Mouse (Mus musculus) liver, embryonic 11.5 days (tissue): ENCODE measurements around the gene Slmap. TPM values are rescaled to one million over a fixed set of nuclear protein-coding genes. Genes with fewer than 3 reads are reported as not detected.

Source experiments
- ATAC-seq: fragments of 200-750 bp; cut with Nextera tagmentation; replicated peaks from 2 replicates; pipeline ENCODE4 v1.8.0; 2017; ENCODE audit warnings: moderate number of reproducible peaks, mild to moderate bottlenecking, moderate TSS enrichment, moderate library complexity; ENCODE audit not compliant: low FRiP score
- DNase-seq: peaks from one replicate; pipeline ENCODE4 v3.0.0-alpha.2; 2017; ENCODE audit warnings: low spot score
- H3K27ac ChIP-seq: fragments of 300-500 bp; sonication (generic); 2 replicates; pipeline ENCODE4 v1.5.1; 2014; ENCODE audit warnings: mild to moderate bottlenecking, low read depth, low read length, control low read depth
- H3K27me3 ChIP-seq: fragments of 300-500 bp; sonication (generic); replicated peaks from 2 replicates; pipeline ENCODE4 v1.6.1; 2014; ENCODE audit warnings: low read length, mixed read lengths; ENCODE audit not compliant: control insufficient read depth, insufficient read depth
- H3K36me3 ChIP-seq: fragments of 300-500 bp; sonication (generic); 2 replicates; pipeline ENCODE4 v1.6.1; 2014; ENCODE audit warnings: mild to moderate bottlenecking, low read length, moderate library complexity, mixed read lengths; ENCODE audit not compliant: control insufficient read depth, insufficient read depth
- H3K4me1 ChIP-seq: fragments of 300-500 bp; sonication (generic); replicated peaks from 2 replicates; pipeline ENCODE4 v1.6.1; 2014; ENCODE audit warnings: low read length, mixed read lengths; ENCODE audit not compliant: control insufficient read depth, insufficient read depth
- H3K4me2 ChIP-seq: fragments of 300-500 bp; sonication (generic); 2 replicates; pipeline ENCODE4 v1.6.1; 2014; ENCODE audit warnings: mild to moderate bottlenecking, control low read depth, moderate library complexity
- H3K4me3 ChIP-seq: fragments of 300-500 bp; sonication (generic); 2 replicates; pipeline ENCODE4 v1.5.1; 2014; ENCODE audit warnings: low read depth, low read length, control low read depth
- H3K9ac ChIP-seq: fragments of 300-500 bp; sonication (generic); 2 replicates; pipeline ENCODE4 v1.6.1; 2014; ENCODE audit warnings: low read depth, low read length, control low read depth
- H3K9me3 ChIP-seq: fragments of 300-500 bp; sonication (generic); 2 replicates; pipeline ENCODE4 v1.6.1; 2016; ENCODE audit warnings: low read length, inconsistent platforms, mixed read lengths; ENCODE audit not compliant: control insufficient read depth
- WGBS: fragments of 180-500 bp; shearing (Covaris S2); extraction: QIAGEN DNeasy Blood & Tissue Kit; methylation state at CpG from one replicate; pipeline ENCODE4 v1.1.7; 2014; 5-methylcytosine and 5-hydroxymethylcytosine counted together
- polyA plus RNA-seq: library from polyadenylated mRNA; unstranded; fragments of >200 nt; fragmentation: Nextera tagmentation; extraction: Ambion mirVana; gene quantifications from 2 replicates; pipeline ENCODE4 v1.2.1, GENCODE M21; 2014

Gene Slmap
- polyA plus RNA-seq, 1 experiment from 2014 or later, result 27.5 TPM

DNA sequence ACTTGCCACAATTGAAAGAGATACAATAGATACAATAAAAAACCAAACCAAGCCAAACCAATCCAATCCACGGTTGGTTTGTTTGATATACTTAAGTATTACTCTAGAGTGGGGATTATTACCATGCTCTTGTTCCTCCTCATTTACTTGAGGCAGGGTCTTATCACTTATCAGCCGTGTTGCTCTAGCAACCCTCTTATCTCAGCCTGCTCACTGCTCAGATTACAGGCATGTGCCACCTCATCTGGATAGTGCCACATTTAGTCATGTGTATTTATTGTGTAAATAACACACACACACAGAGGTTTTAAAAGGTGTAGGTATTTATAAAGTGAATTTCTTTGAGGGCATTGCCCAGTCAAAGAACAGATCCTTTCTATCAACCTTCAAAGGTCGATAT lies 88.2 kb downstream of the Slmap start:
- H3K27me3 ChIP-seq, result no peaks in the 10 kb centered on the region
- WGBS, result 60% methylated on average over 3 of the region's 3 CpGs
- H3K4me1 ChIP-seq, result no peaks in the 10 kb centered on the region; the same call in none of the 2 replicates
- no peak for ATAC-seq
- H3K36me3 ChIP-seq, result no peaks in the 10 kb centered on the region; the same call in 1 of the 2 replicates
- no peak overlapping the region for H3K27ac ChIP-seq
- H3K4me2 ChIP-seq, result no peak overlapping the region
- H3K4me3 ChIP-seq, result no peak overlapping the region
- no peaks in the 10 kb centered on the region for H3K9me3 ChIP-seq
- no peak overlapping the region for H3K9ac ChIP-seq
- no peak for DNase-seq

DNA sequence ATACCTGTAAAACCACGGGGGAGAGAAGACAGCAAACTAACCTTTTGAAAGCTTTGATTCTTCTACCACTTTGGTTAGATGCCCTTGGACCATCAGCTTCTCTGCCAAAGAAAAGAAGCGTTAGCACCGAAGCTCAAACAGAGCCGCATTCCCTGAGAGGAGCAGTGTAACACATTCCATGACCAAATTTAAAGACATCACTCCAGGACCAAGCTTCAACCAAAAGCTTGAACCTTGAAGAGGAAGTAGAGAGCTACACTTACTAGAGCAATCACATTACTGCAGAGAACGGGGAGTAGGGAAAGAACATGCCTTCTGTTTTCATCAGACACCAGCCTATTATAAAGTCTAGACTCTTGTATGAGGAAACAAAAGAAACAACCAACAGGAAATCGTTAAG lies 92.2 kb downstream of the Slmap start:
- DNase-seq (no peak), ATAC-seq (no peak)
- Histone ChIP-seq H3K4me1 (no peaks in the 10 kb centered on the region; the same call in none of the 2 replicates), H3K27me3 (no peaks in the 10 kb centered on the region), H3K4me3 (no peak overlapping the region), H3K27ac (no peak overlapping the region), H3K36me3 (no peaks in the 10 kb centered on the region; the same call in 1 of the 2 replicates), H3K4me2 (no peak overlapping the region), H3K9me3 (no peaks in the 10 kb centered on the region), H3K9ac (no peak overlapping the region)
- WGBS, result 80% methylated on average over 6 of the region's 6 CpGs

DNA sequence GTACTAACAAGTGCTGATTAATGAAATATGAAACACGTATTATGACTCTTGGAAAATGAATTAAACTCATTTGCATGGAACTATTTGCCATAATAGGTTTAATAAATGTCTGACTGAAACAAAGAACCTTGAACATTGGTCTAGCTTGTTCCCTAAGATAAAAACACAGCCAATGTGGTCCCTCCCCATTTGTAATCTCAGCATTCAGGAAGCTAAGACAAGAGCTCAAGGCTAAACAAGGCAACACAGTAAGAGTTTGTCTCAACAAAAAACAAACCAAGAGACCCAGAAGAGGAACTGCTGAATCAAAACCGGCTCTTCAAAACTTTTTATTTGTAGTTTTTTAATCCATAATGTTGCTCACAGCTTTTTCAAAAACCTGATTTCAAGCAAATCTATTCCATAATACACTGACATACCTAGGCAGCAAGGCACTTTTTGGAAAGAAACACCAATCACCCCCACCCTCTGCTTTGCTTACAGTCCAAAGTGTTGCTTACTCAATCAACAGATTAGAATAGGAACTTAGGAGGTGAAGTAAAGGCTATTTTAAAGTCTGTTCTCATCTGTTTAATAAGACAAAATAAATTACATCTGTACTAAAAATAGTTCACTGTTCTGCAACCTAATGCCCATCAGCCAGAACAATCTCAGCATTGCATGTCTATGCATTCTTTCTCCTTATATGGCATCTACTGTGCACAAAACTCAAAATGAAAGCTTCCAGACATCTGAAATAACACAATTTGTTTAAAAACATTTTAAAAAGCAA lies 93.5 kb downstream of the Slmap start:
- no peak for ATAC-seq
- H3K9ac ChIP-seq, result no peak overlapping the region
- no peaks in the 10 kb centered on the region for H3K36me3 ChIP-seq
- 84% methylated on average over 2 of the region's 2 CpGs for WGBS
- no peak overlapping the region for H3K4me3 ChIP-seq
- H3K4me1 ChIP-seq, result no peaks in the 10 kb centered on the region
- H3K4me2 ChIP-seq, result no peak overlapping the region
- no peak overlapping the region; the same call in 1 of the 2 replicates for H3K27ac ChIP-seq
- no peaks in the 10 kb centered on the region for H3K9me3 ChIP-seq
- no peaks in the 10 kb centered on the region for H3K27me3 ChIP-seq
- no peak for DNase-seq

DNA sequence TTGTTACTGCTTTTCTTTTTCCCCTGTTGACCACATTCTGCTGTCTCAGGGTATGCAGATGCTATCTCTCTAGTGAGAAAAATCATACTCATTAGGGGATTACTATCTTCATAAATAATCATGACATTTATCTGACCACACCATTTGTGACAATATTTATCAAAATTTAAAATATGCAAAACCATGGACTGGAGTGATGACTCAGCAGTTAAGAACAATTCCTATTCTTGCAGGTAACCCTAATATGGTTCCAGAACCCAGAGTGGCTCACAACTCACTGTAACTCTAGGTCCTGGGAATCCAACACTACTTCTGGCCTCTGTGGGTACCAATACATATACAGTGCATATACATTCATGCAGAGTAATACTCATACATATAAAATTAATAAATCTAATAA lies 94.7 kb downstream of the Slmap start:
- H3K4me2 ChIP-seq, result no peak overlapping the region
- no peaks in the 10 kb centered on the region for H3K9me3 ChIP-seq
- no peaks in the 10 kb centered on the region for H3K27me3 ChIP-seq
- H3K27ac ChIP-seq, result no peak overlapping the region
- DNase-seq (no peak), ATAC-seq (no peak)
- no peak overlapping the region for H3K9ac ChIP-seq
- no peak overlapping the region for H3K4me3 ChIP-seq
- H3K4me1 ChIP-seq, result no peaks in the 10 kb centered on the region
- no peaks in the 10 kb centered on the region; the same call in 1 of the 2 replicates for H3K36me3 ChIP-seq

DNA sequence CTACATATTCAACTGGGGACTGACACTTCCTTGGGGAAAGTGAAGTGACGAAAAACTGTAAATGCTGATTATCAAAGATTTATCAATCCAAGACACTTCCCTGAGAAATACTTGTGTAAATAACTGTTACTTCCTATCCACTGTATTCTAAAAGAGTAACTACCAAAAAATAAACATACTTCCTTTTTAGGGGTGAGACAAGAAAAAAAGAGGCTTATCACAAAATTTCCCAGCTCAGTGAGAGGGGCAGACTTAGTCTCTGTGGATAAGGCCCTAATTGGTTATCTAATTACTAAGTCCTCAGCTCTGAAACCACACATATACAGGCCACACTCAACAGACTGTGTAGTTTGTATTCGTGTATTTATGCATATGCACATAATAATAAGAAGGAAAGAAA lies 97.0 kb downstream of the Slmap start:
- Histone ChIP-seq H3K9me3 (no peaks in the 10 kb centered on the region), H3K4me2 (no peak overlapping the region), H3K9ac (no peak overlapping the region), H3K4me3 (no peak overlapping the region), H3K27me3 (no peaks in the 10 kb centered on the region), H3K27ac (no peak overlapping the region), H3K4me1 (no peaks in the 10 kb centered on the region), H3K36me3 (peaks cover 4% of the 10 kb centered on the region)
- 57% methylated on average over 2 of the region's 2 CpGs for WGBS
- DNase-seq (no peak), ATAC-seq (no peak)

DNA sequence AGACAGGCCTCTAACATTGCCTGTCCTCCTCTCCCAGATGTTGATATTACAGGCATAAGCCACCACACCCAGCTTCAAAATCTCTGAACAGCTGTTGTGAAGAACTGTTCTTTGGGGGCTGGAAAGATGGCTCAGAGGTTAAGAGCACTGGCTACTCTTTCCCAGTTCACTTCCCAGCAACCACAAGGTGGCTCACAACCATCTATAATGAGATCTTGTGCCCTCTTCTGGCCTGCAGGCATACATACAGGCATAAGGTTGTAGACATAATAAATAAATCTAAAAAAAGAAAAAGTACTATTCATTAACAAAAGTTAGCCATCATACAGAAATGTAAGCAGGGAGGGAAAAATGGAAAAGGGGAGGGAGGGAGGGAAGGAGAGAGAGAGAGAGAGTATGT lies 98.4 kb downstream of the Slmap start:
- H3K27me3 ChIP-seq, result no peaks in the 10 kb centered on the region
- H3K4me2 ChIP-seq, result no peak overlapping the region
- H3K4me3 ChIP-seq, result no peak overlapping the region
- no peak for DNase-seq
- H3K9ac ChIP-seq, result no peak overlapping the region
- peaks cover 4% of the 10 kb centered on the region for H3K36me3 ChIP-seq
- no peak for ATAC-seq
- no peak overlapping the region for H3K27ac ChIP-seq
- no peaks in the 10 kb centered on the region for H3K9me3 ChIP-seq
- H3K4me1 ChIP-seq, result no peaks in the 10 kb centered on the region

DNA sequence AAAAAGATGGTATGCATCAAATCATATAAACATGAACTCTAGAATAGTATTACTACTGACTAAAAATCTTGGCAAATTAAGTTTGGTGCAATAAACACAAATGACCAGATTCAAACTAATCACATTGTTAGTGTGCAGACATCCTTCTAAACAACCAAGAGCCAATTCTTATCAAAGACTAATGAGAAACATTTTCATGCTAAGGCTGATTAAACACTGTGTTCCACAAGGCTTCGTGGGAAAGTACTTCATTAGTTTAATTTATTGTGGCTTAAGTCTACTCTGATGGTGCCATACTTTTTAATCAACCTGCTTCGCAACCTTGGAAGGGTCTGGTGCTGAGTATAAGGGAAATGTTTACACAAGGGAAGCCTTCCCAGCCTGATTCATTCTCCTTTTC lies 102.4 kb downstream of the Slmap start:
- H3K36me3 ChIP-seq, result peaks cover 6% of the 10 kb centered on the region
- H3K9ac ChIP-seq, result no peak overlapping the region
- WGBS, result 81% methylated on average over 2 of the region's 2 CpGs
- DNase-seq (no peak), ATAC-seq (no peak)
- H3K4me2 ChIP-seq, result no peak overlapping the region
- H3K4me3 ChIP-seq, result no peak overlapping the region
- H3K27me3 ChIP-seq, result no peaks in the 10 kb centered on the region
- H3K9me3 ChIP-seq, result no peaks in the 10 kb centered on the region
- H3K4me1 ChIP-seq, result no peaks in the 10 kb centered on the region
- no peak overlapping the region for H3K27ac ChIP-seq

DNA sequence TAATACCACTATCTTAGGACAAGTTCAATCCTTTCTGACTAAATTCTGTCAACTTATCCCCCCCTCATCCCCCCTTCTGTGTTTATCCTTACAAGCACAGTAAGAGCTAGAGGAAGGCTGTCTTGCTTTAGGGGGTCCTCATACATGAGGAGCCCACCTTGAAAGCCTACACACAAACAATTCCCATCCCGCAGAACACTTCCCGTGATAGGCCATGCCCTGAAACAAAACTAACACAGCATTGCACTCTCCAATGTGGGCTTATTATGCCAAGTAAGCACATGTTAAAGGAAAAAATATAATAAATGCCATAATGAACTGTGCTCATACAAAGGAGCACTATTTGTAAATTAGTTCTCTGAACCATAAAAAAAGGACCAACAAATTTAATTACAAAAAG lies 102.8 kb downstream of the Slmap start:
- DNase-seq, result no peak
- 93% methylated on average over 2 of the region's 2 CpGs for WGBS
- Histone ChIP-seq H3K27me3 (no peaks in the 10 kb centered on the region), H3K4me3 (no peak overlapping the region), H3K4me1 (no peaks in the 10 kb centered on the region), H3K9ac (no peak overlapping the region), H3K4me2 (no peak overlapping the region), H3K27ac (no peak overlapping the region), H3K9me3 (no peaks in the 10 kb centered on the region), H3K36me3 (peaks cover 8% of the 10 kb centered on the region)
- ATAC-seq, result no peak

DNA sequence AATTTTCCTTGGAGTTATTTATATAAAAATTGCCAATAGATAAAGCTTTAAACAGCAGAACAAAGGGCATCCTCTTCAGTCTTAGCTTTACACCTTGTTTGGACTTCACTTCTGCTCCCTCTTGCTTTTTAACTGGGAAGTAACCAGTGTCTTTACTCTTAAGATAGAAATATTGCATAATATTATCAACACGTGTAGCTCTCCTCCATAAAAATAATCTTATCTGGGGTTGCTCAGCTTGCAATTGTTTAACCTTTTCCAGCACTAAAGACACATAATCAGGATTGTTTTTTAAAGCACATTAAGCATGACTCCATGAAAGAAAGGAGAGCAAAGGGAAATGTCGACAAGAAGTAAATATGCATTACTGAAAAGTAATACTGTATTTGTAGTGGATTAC lies 114.5 kb downstream of the Slmap start:
- H3K9me3 ChIP-seq, result no peaks in the 10 kb centered on the region
- no peak for DNase-seq
- peaks cover 11% of the 10 kb centered on the region for H3K36me3 ChIP-seq
- no peak overlapping the region for H3K4me2 ChIP-seq
- WGBS, result 65% methylated on average over 2 of the region's 2 CpGs
- no peaks in the 10 kb centered on the region for H3K4me1 ChIP-seq
- H3K9ac ChIP-seq, result no peak overlapping the region
- ATAC-seq, result no peak
- H3K4me3 ChIP-seq, result no peak overlapping the region
- no peaks in the 10 kb centered on the region for H3K27me3 ChIP-seq
- no peak overlapping the region for H3K27ac ChIP-seq
